In genomic region chr5:22757261-22757660, GRCm38 (mm10) we compare ENCODE assay signal across 17 mouse cellular contexts. TPM values are rescaled to one million over a fixed set of nuclear protein-coding genes. Genes with fewer than 3 reads are reported as not detected.
DNase-seq lines count a peak whose midpoint lies in the region; ATAC-seq and TF ChIP-seq lines count a peak whose summit lies in the region.
"Had no signal": no experiment of that assay in that cellular context is flagged by ENCODE, and none has a peak within 500 bp of the region (broad histone marks: within the 10 kb centered on the region; RNA-seq: fewer than 3 reads in every experiment).

No protein-coding gene starts in this region.

- no peak overlapping the region for H3K4me2 ChIP-seq in forebrain, embryonic 14.5 days (ENCODE audit: low read length)
- no peak overlapping the region for H3K4me2 ChIP-seq in forebrain, embryonic 11.5 days (ENCODE audit: low read depth, low read length, severe bottlenecking)
- no peak overlapping the region for H3K4me2 ChIP-seq in midbrain, postnatal 0 days (ENCODE audit: low read depth, low read length, poor library complexity, severe bottlenecking)
- no peak overlapping the region for H3K4me2 ChIP-seq in midbrain, embryonic 11.5 days
- H3K4me2 ChIP-seq: embryonic facial prominence, embryonic 12.5 days; forebrain, embryonic 12.5 days; liver, embryonic 13.5 days had no signal

- H3K4me1 ChIP-seq in forebrain, embryonic 14.5 days (ENCODE audit: control insufficient read depth, insufficient read depth, low read length), result no peaks in the 10 kb centered on the region
- no peaks in the 10 kb centered on the region for H3K4me1 ChIP-seq in forebrain, embryonic 11.5 days (replicated peaks; ENCODE audit: control insufficient read depth, insufficient read depth, low read length)
- no peaks in the 10 kb centered on the region for H3K4me1 ChIP-seq in midbrain, postnatal 0 days (ENCODE audit: insufficient read depth, low read length)
- no peaks in the 10 kb centered on the region for H3K4me1 ChIP-seq in midbrain, embryonic 11.5 days (ENCODE audit: control insufficient read depth, insufficient read depth, low read length)
- no peaks in the 10 kb centered on the region for H3K4me1 ChIP-seq in embryonic facial prominence, embryonic 10.5 days
- H3K4me1 ChIP-seq: embryonic facial prominence, embryonic 12.5 days; forebrain, embryonic 12.5 days; hindbrain, embryonic 10.5 days; liver, embryonic 13.5 days had no signal

- H3K9ac ChIP-seq in forebrain, embryonic 14.5 days (ENCODE audit: low read length), result no peak overlapping the region
- H3K9ac ChIP-seq in forebrain, embryonic 11.5 days (ENCODE audit: low read length), result no peak overlapping the region
- H3K9ac ChIP-seq in midbrain, postnatal 0 days (replicated peaks; ENCODE audit: low read length, poor library complexity, severe bottlenecking), result no peak overlapping the region
- H3K9ac ChIP-seq in midbrain, embryonic 11.5 days (ENCODE audit: low read length), result no peak overlapping the region
- H3K9ac ChIP-seq: embryonic facial prominence, embryonic 12.5 days; forebrain, embryonic 12.5 days; liver, embryonic 13.5 days had no signal

- peak; percentile 17 for DNase-seq in forebrain, embryonic 14.5 days (ENCODE audit: low spot score)
- DNase-seq in forebrain, embryonic 11.5 days (ENCODE audit: low spot score), result no peak
- DNase-seq in kidney, postnatal 10 days, result peak; percentile 32
- DNase-seq in kidney, adult 11 months, result no peak
- peak; percentile 48 for DNase-seq in midbrain, postnatal 0 days (ENCODE audit: low spot score)
- no peak for DNase-seq in midbrain, embryonic 11.5 days (ENCODE audit: low spot score, missing footprints)
- no peak for DNase-seq in embryonic facial prominence, embryonic 10.5 days (ENCODE audit: low spot score)
- DNase-seq: kidney, postnatal 14 days; liver, embryonic 13.5 days; right cerebral cortex, adult 18-20 months; thymus, adult 18-20 months had no signal

- H3K4me3 ChIP-seq in forebrain, embryonic 14.5 days (ENCODE audit: low read depth, low read length), result no peak overlapping the region
- no peak overlapping the region for H3K4me3 ChIP-seq in forebrain, embryonic 11.5 days (ENCODE audit: low read depth, low read length)
- H3K4me3 ChIP-seq in midbrain, postnatal 0 days (ENCODE audit: low read depth, low read length), result no peak overlapping the region
- H3K4me3 ChIP-seq in midbrain, embryonic 11.5 days (ENCODE audit: low read depth, low read length), result no peak overlapping the region
- H3K4me3 ChIP-seq in embryonic facial prominence, embryonic 10.5 days, result no peak overlapping the region
- H3K4me3 ChIP-seq: embryonic facial prominence, embryonic 12.5 days; forebrain, embryonic 12.5 days; hindbrain, embryonic 10.5 days; liver, embryonic 13.5 days had no signal

- peak; percentile 62 for TF ChIP-seq CTCF in midbrain, postnatal 0 days (IDR thresholded peaks at IDR 0.05)

- no peak; the same call in 1 of the 2 replicates for ATAC-seq in forebrain, embryonic 14.5 days
- no peak for ATAC-seq in forebrain, embryonic 11.5 days (replicated peaks; ENCODE audit: low FRiP score)
- no peak for ATAC-seq in midbrain, postnatal 0 days (ENCODE audit: low FRiP score)
- ATAC-seq in midbrain, embryonic 11.5 days (ENCODE audit: low FRiP score), result no peak
- ATAC-seq in inflammation-experienced regulatory T-cells, adult 6 months, result no peak

- H3K27me3 ChIP-seq in forebrain, embryonic 14.5 days (replicated peaks; ENCODE audit: control insufficient read depth, insufficient read depth, low read length), result no peaks in the 10 kb centered on the region
- H3K27me3 ChIP-seq in forebrain, embryonic 11.5 days (ENCODE audit: control insufficient read depth, insufficient read depth, low read length), result no peaks in the 10 kb centered on the region
- H3K27me3 ChIP-seq in midbrain, postnatal 0 days (ENCODE audit: insufficient read depth, low read length), result no peaks in the 10 kb centered on the region
- no peaks in the 10 kb centered on the region for H3K27me3 ChIP-seq in midbrain, embryonic 11.5 days (ENCODE audit: control insufficient read depth, insufficient read depth, low read length)
- H3K27me3 ChIP-seq in embryonic facial prominence, embryonic 10.5 days (replicated peaks; ENCODE audit: low read depth, poor library complexity, severe bottlenecking), result no peaks in the 10 kb centered on the region
- H3K27me3 ChIP-seq: embryonic facial prominence, embryonic 12.5 days; forebrain, embryonic 12.5 days; liver, embryonic 13.5 days had no signal

- H3K36me3 ChIP-seq in forebrain, embryonic 14.5 days (ENCODE audit: control insufficient read depth, insufficient read depth, low read length), result no peaks in the 10 kb centered on the region
- no peaks in the 10 kb centered on the region for H3K36me3 ChIP-seq in forebrain, embryonic 11.5 days (ENCODE audit: control insufficient read depth, insufficient read depth, low read length)
- no peaks in the 10 kb centered on the region for H3K36me3 ChIP-seq in midbrain, postnatal 0 days (ENCODE audit: insufficient read depth, low read length)
- no peaks in the 10 kb centered on the region for H3K36me3 ChIP-seq in midbrain, embryonic 11.5 days (ENCODE audit: control insufficient read depth, insufficient read depth, low read length)
- H3K36me3 ChIP-seq in embryonic facial prominence, embryonic 10.5 days (replicated peaks), result no peaks in the 10 kb centered on the region
- H3K36me3 ChIP-seq: embryonic facial prominence, embryonic 12.5 days; forebrain, embryonic 12.5 days; hindbrain, embryonic 10.5 days; liver, embryonic 13.5 days had no signal

- 45% methylated on average over 3 of the region's 3 CpGs for WGBS in forebrain, embryonic 14.5 days
- WGBS in forebrain, embryonic 11.5 days, result 45% methylated on average over 3 of the region's 3 CpGs
- 54% methylated on average over 3 of the region's 3 CpGs for WGBS in midbrain, postnatal 0 days
- WGBS in midbrain, embryonic 11.5 days, result 40% methylated on average over 3 of the region's 3 CpGs
- WGBS in embryonic facial prominence, embryonic 10.5 days, result 44% methylated on average over 3 of the region's 3 CpGs

- H3K27ac ChIP-seq in forebrain, embryonic 14.5 days (ENCODE audit: low read depth, low read length), result no peak overlapping the region
- no peak overlapping the region for H3K27ac ChIP-seq in forebrain, embryonic 11.5 days (ENCODE audit: low read depth, low read length)
- H3K27ac ChIP-seq in midbrain, postnatal 0 days (ENCODE audit: low read depth, low read length), result no peak overlapping the region
- H3K27ac ChIP-seq in midbrain, embryonic 11.5 days (ENCODE audit: low read depth, low read length), result no peak overlapping the region
- no peak overlapping the region for H3K27ac ChIP-seq in embryonic facial prominence, embryonic 10.5 days (replicated peaks)
- H3K27ac ChIP-seq: embryonic facial prominence, embryonic 12.5 days; forebrain, embryonic 12.5 days; hindbrain, embryonic 10.5 days; liver, embryonic 13.5 days had no signal

- no peaks in the 10 kb centered on the region for H3K9me3 ChIP-seq in forebrain, embryonic 14.5 days (replicated peaks; ENCODE audit: control insufficient read depth, low read length)
- no peaks in the 10 kb centered on the region for H3K9me3 ChIP-seq in forebrain, embryonic 11.5 days (ENCODE audit: control insufficient read depth, low read length)
- H3K9me3 ChIP-seq in midbrain, postnatal 0 days (ENCODE audit: low read length), result no peaks in the 10 kb centered on the region
- H3K9me3 ChIP-seq in midbrain, embryonic 11.5 days (ENCODE audit: control insufficient read depth, low read length), result no peaks in the 10 kb centered on the region
- H3K9me3 ChIP-seq in embryonic facial prominence, embryonic 10.5 days, result no peaks in the 10 kb centered on the region
- H3K9me3 ChIP-seq: embryonic facial prominence, embryonic 12.5 days; forebrain, embryonic 12.5 days; hindbrain, embryonic 10.5 days; liver, embryonic 13.5 days had no signal

RNA-seq across cellular contexts. Expression of gene Lhfpl3, which starts 11.4 kb away (rescaled TPM):
- 9.3 and 11.5 TPM in 2 replicates for polyA plus RNA-seq in forebrain, embryonic 14.5 days (2014; fragmentation: Nextera tagmentation; extraction: Ambion mirVana)
- polyA plus RNA-seq in forebrain, embryonic 11.5 days (2014; fragmentation: Nextera tagmentation; extraction: Ambion mirVana), result 0.25 and 0.28 TPM in 2 replicates
- 70.0 and 72.5 TPM in 2 replicates for total RNA-seq in midbrain, postnatal 0 days (2014; rRNA removed)
- polyA plus RNA-seq in midbrain, postnatal 0 days (2015; fragmentation: Nextera tagmentation; extraction: Ambion mirVana), result 50.7 and 51.8 TPM in 2 replicates
- 1.2 and 1.3 TPM in 2 replicates for polyA plus RNA-seq in midbrain, embryonic 11.5 days (2014; fragmentation: Nextera tagmentation; extraction: Ambion mirVana)
- polyA plus RNA-seq in embryonic facial prominence, embryonic 10.5 days (2016; fragmentation: Nextera tagmentation; extraction: Ambion mirVana), result 0.16 and 0.46 TPM in 2 replicates
- polyA plus RNA-seq in inflammation-experienced regulatory T-cells, adult 6 months (2017; shearing (Covaris generic)), result under 1 TPM in 1 of 3 experiments, not detected in 2; 0.13 TPM
- total RNA-seq: megakaryocyte-erythroid progenitor cell, adult 5-6 weeks had no signal
- polyA plus RNA-seq: C2C12; liver, embryonic 13.5 days had no signal

Comparison
In these comparisons a context has a peak if more than half of its experiments do, and no peak if none do; other contexts are left out.
1. DNase-seq: peak in forebrain, embryonic 14.5 days (single experiment), kidney, postnatal 10 days (single experiment) and midbrain, postnatal 0 days (single experiment); none in forebrain, embryonic 11.5 days (single experiment), kidney, adult 11 months (single experiment), midbrain, embryonic 11.5 days (single experiment) and embryonic facial prominence, embryonic 10.5 days (single experiment).